Mouse (Mus musculus) left cerebral cortex, adult 9 months (tissue): ENCODE measurements around the gene Stk33.

Source experiments
- DNase-seq, 2 experiments: peaks; one replicate each; pipeline ENCODE4 v3.0.0; 2022; ENCODE audit warnings: low spot score in 2 of 2

Gene Stk33

DNA sequence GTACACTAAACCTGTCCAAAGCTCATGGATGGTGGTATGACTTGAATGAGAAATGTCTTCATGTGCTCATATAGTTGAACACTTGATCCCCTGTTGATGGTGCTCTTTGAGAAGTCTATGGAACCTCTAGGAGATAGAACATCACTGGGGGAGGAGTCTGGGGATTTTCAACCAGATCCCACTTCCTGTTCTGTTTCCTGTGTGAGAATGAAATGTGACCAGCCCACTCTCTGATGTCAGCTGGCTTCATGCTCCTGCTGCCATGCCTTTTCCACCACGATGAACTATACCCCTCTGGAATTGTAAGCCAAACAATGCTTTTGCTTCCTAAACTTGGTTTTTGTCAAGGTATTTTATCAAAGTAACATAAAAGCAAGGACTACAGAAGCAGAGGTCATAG lies 81.0 kb downstream of the Stk33 start:
- no peak for DNase-seq

- DNase-seq: no peak
These were observed 91.6 kb downstream of the Stk33 start for GRCm38 (mm10) chr7:109347241-109347640.

DNA sequence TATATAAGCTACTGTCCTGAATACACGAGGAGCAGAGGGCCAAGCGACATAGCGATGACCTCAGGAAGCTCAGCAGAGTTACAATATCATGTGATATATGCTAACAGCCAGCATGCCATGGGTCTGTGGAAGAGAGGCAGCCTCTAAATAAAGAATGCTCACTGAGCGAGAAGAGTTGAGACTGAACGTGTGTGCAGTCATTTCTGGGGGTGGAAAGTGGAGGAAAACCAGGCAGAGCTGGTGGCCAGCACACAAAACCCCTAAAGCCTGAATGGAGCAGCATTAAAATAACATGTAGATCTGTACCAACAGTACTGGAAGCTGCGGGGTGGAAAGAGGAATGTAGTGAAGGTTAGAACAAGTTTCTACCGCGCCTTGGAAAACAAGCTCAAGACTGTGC lies 107.2 kb downstream of the Stk33 start:
- no peak for DNase-seq

DNA sequence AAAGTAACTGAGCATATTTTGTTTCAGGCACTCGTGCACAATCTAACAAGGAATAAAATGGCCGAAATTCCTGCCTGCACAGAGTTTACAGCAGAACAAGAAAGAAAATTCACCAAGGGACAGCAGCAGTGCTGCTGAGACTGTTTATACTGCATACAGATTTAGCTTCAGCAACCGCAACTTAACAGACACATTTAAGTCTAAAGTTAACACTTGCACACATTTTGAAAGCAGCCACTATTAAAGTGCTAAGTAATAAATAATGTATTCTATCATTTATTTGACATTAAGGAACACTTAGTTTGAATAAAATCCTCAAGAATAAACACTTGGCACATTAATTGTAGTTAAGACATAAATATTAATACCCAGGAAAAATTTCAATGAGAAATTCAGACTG lies 110.1 kb downstream of the Stk33 start:
- DNase-seq: no peak

DNA sequence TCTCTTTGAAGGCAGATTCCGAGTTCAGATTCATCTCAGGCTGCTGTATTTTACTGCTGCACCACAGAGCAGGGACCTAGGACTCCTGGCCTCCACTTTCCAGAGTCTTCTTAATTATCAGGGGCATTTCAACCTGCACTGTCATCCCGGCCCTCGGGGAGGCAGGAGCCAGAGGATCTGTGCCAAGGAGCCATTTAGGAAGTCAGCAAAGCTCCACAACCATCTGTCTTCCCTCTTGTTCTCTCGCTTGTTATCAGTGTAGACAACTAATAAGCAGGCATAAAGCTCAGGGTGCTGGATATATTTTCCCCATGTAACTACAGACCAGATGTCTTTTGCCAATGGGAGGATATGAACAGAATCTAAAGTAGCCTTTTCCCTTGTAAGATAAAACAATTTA lies 112.1 kb downstream of the Stk33 start:
- DNase-seq: no peak

- DNase-seq: no peak
These were observed 113.2 kb downstream of the Stk33 start for GRCm38 (mm10) chr7:109325731-109326130.

- no peak for DNase-seq
These were observed 113.7 kb downstream of the Stk33 start for GRCm38 (mm10) chr7:109325169-109325568.

DNA sequence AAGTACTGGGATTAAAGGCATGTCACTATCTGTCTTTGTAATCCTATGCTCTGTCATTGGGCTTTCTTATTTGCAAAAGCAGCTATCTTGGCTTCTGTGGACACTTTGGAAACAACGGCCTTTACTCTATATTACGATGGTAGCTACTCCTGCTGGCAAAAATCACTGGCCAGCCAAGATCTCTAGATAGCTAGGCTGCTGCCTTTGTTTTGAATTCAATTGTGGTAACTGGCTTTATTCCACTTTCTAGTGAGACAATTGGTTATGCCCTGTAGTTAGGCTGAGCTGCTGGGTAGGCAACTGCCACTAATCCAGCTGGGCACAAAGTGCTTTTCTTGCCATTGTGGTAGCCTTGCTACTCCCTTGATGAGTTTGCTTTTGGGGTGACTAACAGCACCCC lies 129.4 kb downstream of the Stk33 start:
- DNase-seq: no peak

DNA sequence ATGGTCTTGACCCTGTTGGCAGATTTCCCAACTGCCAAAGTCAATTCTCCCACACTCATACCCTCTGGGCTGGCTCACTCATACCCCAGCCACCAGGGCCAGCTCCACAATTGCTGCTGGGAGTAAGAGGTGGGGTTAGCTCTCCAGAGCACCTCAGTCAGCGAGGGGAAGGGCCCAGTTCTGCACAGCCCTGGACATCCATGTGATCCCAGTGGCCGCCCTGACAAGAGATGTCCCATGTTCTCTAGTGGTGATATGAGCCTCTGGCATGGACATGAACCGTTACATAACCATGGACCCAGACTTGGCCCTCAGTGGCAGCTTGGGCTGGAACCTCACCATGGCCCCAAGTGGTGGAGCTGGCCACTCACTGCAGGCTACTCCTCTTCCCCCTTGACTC lies 143.1 kb downstream of the Stk33 start:
- no peak for DNase-seq

- DNase-seq: no peak
These were observed 143.5 kb downstream of the Stk33 start for GRCm38 (mm10) chr7:109295351-109295750.

DNA sequence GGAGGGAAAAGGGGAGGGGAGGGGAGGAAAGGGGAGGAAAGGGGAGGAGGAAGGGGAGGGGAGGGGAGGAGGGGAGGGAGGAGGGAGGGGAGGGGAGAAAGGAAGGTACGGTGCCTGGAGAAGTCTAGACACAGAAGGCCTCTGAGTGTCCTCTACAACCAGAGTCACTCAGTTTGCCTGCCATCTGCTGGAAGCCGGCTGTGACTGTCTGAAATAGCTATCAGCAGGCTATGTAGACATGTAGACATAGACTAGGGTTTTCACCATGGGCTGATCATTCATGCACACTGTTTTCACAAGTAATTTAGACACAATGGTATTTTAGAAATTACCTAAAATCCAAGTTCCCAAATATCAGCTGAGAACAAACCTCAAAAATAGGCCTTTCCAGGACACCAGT lies 148.4 kb downstream of the Stk33 start:
- DNase-seq: no peak

GRCm38 (mm10) chr7:109289106-109289505 lies 149.8 kb downstream of the Stk33 start:
- no peak for DNase-seq

GRCm38 (mm10) chr7:109282106-109282505 lies 156.8 kb downstream of the Stk33 start:
- DNase-seq: no peak

- DNase-seq: no peak
These were observed 162.3 kb downstream of the Stk33 start for GRCm38 (mm10) chr7:109276622-109277021.

DNA sequence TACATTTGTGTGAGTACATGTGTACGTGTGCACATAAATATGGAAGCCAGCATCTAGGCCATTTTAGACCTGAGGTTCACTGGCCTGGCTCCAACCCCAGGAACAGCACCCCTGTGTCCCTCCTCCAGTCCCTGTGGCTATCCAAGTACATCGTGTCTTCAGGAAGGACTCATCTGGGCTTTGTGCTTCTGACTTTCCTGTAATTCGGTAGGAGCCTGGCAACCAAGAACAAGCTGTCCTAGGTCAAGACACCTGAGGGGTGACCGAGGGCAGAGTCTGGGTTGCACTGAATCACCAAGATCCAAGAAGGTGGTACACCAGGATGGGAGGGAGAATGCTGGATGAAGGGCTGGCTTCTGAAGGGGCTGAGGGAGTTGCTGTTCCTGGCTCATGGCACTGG lies 163.0 kb downstream of the Stk33 start:
- DNase-seq: no peak

- DNase-seq: no peak
These were observed 163.7 kb downstream of the Stk33 start for GRCm38 (mm10) chr7:109275151-109275550.

GRCm38 (mm10) chr7:109274289-109274688 lies 164.6 kb downstream of the Stk33 start:
- DNase-seq: no peak

DNA sequence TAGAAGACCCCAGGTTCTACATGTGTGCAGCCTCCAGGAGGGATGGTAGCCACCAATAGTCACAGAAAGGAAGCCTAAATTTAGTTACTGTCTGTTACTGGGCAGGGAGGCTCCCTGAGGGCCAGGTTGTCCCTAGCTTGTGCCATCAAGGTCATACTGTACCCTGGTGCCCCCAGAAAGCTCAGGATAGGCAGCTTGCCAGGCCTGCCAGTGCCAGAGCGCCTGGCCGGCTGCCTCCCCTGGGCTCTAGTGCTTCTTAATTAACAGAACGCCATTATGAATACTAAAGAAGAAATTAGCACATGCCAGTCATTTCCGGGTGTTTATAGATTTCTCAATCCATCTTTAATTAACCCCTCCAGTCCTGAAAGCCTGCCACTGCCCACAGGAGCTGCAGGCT lies 169.8 kb downstream of the Stk33 start:
- no peak for DNase-seq

DNA sequence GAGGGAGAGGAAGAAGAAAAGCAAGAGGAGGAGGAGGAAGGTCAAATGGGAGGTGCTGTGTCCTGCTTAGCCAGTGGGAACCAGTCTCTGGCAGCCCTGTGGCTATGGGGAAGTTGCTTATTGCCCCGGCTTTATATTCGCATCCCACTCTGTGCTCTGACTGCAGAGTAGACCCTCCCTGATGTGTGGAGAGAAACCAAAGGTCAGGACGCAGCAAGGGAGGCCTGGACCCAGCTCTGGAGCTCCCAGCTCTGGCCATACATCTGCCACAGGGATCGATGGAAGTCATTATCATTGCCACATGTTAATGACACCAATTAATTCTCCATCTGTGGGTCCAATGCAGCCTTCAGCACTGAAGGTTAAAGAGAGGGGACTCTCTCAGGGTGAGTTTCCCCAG lies 171.5 kb downstream of the Stk33 start:
- DNase-seq: no peak

- DNase-seq: no peak
These were observed 172.7 kb downstream of the Stk33 start for GRCm38 (mm10) chr7:109266181-109266580.

DNA sequence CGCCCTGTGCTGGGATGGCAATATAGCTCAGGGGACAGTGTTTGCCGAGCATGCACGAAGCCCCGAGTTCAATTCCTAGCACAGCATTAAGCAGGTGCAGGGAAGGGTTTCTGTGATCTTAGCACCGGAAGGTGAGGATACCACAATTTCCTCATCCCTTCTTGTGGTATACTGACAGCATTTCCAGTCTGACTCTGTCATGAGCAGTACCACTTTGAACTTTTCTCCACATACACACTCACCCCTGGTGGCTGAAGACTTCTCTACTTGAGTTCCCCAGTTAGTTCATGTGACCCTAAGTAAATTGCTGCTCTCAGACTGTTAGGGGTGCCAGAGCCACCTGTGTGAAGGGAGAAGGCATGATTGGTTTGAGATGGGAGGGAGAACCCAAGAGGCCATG lies 173.3 kb downstream of the Stk33 start:
- DNase-seq: no peak

DNA sequence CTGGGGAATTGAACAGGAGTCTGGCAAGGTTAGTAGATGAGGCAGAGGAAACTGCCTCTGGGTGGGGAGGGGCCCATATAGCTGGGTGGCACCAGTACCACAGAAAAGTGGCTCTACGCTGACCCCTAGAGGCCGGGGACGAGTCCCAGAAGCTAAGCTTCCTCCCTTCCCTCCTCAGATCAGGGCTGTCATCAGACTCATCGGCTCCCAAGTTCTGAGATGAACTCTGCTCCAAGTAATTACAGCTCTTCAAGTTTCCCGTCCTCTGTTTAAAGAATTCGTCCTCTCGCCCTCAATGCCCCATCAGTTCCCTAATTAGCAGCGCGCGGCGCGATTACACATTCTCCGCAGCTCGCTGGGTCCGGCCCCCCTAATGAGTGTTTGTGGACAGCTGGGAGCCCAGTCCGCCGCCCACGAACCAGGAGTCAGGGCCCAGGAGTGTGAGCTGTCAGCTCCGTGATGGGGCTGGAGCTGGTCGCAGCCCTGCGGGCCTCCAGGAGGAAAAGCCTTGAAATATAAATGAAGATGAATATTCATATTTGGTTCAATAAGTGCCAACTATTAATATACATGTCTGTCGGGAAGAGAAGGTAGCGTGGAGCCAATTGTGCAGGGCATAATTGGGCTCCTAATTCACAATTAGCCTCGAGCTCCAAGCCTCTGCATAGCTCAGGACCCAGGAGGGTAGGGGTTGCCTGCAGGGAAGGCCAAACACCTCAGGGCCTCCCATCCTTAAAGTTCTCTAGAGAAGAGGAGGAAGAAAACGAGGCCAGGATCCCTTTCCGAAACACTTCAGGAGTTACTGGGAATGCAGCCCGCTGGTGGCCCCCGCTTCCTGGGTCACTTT lies 183.2 kb downstream of the Stk33 start:
- peak in 1 of 2 experiments; percentile 56 for DNase-seq

GRCm38 (mm10) chr7:109251418-109251817 lies 187.5 kb downstream of the Stk33 start:
- DNase-seq: no peak

DNA sequence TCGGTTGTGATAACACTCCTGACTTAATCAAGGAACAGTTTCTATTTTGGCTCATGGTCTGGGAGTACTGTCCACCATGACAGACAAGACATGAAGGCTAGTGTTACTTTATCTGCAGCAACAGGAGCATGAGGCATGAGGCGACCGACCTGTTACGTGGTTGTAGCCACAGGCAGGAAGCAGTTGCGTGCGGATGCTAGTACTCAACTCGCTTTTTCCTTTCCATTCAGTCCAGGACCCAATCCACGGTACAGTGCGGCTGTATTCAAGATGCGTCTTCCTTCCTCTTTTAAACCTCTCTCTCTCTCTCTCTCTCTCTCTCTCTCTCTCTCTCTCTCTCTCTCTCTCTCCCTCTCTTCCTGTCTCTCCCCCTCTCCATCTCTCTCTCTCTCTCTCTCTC lies 194.1 kb downstream of the Stk33 start:
- no peak for DNase-seq
